Mouse (Mus musculus): ENCODE measurements around the gene Gm49601. TPM values are rescaled to one million over a fixed set of nuclear protein-coding genes. Genes with fewer than 3 reads are reported as not detected.
A peak's percentile ranks its signal among the peaks of the same experiment; 100 is the strongest.

The Gm49601 gene
- polyA plus RNA-seq, 1 experiment from 2014 or later = 4.3 TPM

- Histone ChIP-seq H3K9ac (no peak overlapping the region), H3K27me3 (replicated peaks) (peaks cover 45% of the 10 kb centered on the region), H3K4me1 (replicated peaks) (peaks cover 18% of the 10 kb centered on the region), H3K9me3 (no peaks in the 10 kb centered on the region), H3K4me3 (replicated peaks) (no peak overlapping the region), H3K36me3 (no peaks in the 10 kb centered on the region), H3K4me2 (replicated peaks) (no peak overlapping the region), H3K27ac (no peak overlapping the region)
- WGBS = 81% methylated on average over 2 of the region's 2 CpGs
- no peak for ATAC-seq
Measured at GRCm38 (mm10) chr16:18593930-18594329, 32.3 kb downstream of the Gm49601 start.

GRCm38 (mm10) chr16:18591047-18592018, 34.9 kb downstream of the Gm49601 start:
- WGBS = 4% methylated on average over 59 of the region's 59 CpGs
- peaks cover 69% of the 10 kb centered on the region for H3K27me3 ChIP-seq (replicated peaks)
- H3K27ac ChIP-seq = no peak overlapping the region
- H3K4me3 ChIP-seq (replicated peaks) = peak overlapping the region; percentile 26
- peaks cover 39% of the 10 kb centered on the region for H3K4me1 ChIP-seq (replicated peaks)
- 0 out of 2 replicates have a peak overlapping the region, but pooled peaks have one; percentile 11 for H3K9ac ChIP-seq
- H3K9me3 ChIP-seq = no peaks in the 10 kb centered on the region
- no peaks in the 10 kb centered on the region for H3K36me3 ChIP-seq
- peak; percentile 42 for ATAC-seq
- H3K4me2 ChIP-seq (replicated peaks) = peak overlapping the region; percentile 77

DNA sequence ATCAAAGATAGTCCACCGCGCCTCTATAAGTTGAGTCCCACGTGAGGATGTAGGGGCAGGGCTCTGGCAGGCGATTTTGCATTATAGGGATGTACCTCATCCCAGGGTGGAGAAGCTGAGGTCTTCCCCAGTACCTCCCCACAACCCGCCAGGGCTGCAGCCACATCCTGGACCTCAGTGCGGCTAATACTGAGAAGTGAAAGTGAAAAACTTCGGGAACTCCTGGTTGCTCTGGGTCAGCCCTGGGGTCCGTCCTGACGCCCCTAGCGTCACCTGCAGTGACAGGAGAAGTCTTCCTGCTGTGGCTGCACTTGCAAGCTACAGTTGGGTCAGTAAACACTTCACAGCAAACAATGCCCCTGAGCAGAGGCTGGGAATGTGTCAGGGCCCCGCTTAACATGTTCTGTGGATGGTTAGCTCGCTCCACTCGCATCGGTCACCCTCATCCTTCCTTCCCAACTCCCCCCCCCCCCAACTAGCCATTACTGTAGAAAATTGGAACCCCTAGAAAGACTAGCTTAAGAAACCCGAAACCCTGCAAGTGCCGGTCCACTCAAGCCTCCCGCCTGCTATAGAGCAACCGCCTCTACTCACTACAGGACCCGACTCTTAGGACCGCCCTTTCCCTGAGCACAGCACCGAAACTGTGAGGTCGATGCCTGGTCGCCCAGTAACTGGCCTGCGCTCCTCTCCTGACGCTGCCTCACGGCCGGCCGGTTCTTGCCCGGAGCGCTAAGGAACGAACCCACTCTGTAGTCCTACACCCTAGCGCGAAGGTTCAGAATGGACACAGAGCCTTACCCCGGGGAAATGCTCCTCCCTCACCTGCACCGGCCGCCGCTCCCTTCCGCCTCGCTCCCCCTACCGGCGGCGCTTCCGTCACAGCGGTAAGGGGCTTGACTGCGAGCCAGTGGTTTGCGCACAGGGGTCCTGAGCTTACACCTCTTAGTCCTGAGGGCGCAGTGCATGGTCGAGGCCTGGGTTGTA, 36.1 kb downstream of the Gm49601 start, which contains the start of gene Tbx1:
Gene Tbx1 (minus strand): TSS at position 868 of the 987 bp plus-strand sequence.
- Histone ChIP-seq H3K4me3 (replicated peaks) (peak within 1 kb of the TSS; percentile 33), H3K9ac (0 out of 2 replicates have a peak within 1 kb of the TSS, but pooled peaks have one; percentile 11), H3K9me3 (no peaks in the 10 kb centered on the region), H3K27ac (no peak within 1 kb of the TSS), H3K4me1 (replicated peaks) (peaks cover 47% of the 10 kb centered on the region), H3K27me3 (replicated peaks) (peaks cover 82% of the 10 kb centered on the region), H3K36me3 (no peaks in the 10 kb centered on the region), H3K4me2 (replicated peaks) (peak within 1 kb of the TSS; percentile 77)
- ATAC-seq = peak; percentile 22; the same call in 1 of the 2 replicates
- WGBS = 4% methylated on average over 48 of the region's 48 CpGs

DNA sequence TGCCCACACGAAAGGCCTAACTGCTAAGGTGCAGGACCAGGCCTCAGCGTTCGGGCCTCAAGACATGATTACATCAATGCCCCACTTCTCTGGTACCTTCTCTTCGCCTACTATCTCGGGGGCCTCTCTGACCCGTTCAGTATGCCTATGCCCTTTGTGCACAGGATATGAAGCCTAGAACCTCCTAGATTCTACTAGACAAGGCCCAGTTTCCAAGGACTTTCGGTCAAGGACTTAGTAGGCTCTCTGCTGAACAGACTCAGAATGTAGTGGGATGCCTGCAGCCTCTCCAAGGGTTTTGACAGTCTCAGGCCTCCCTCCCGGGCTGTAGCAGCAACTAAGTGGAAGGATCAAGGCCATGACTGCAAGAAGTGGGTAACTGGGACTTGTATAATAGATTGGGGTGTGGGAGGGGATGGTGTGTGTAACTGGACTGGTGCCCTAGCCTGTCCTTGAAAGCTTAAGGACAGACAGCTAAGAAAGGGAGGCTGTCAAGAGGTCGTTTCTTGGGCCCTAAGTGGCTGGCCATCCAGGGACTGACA, 37.1 kb downstream of the Gm49601 start:
- Histone ChIP-seq H3K9me3 (no peaks in the 10 kb centered on the region), H3K9ac (no peak overlapping the region), H3K36me3 (no peaks in the 10 kb centered on the region), H3K4me2 (replicated peaks) (no peak overlapping the region), H3K27ac (no peak overlapping the region), H3K4me3 (replicated peaks) (no peak overlapping the region), H3K4me1 (replicated peaks) (peaks cover 47% of the 10 kb centered on the region), H3K27me3 (replicated peaks) (peaks cover 91% of the 10 kb centered on the region)
- 41% methylated on average over 9 of the region's 9 CpGs for WGBS
- ATAC-seq = no peak

GRCm38 (mm10) chr16:18588738-18589055, 37.5 kb downstream of the Gm49601 start:
- ATAC-seq = no peak
- no peak overlapping the region for H3K27ac ChIP-seq
- H3K4me2 ChIP-seq (replicated peaks) = 0 out of 2 replicates have a peak overlapping the region, but pooled peaks have one; percentile 50
- H3K27me3 ChIP-seq (replicated peaks) = peaks cover 94% of the 10 kb centered on the region
- no peaks in the 10 kb centered on the region for H3K9me3 ChIP-seq
- peak overlapping the region; percentile 22; the same call in 1 of the 2 replicates for H3K4me3 ChIP-seq (replicated peaks)
- 11% methylated on average over 31 of the region's 31 CpGs for WGBS
- no peaks in the 10 kb centered on the region for H3K36me3 ChIP-seq
- no peak overlapping the region for H3K9ac ChIP-seq
- H3K4me1 ChIP-seq (replicated peaks) = peaks cover 47% of the 10 kb centered on the region

DNA sequence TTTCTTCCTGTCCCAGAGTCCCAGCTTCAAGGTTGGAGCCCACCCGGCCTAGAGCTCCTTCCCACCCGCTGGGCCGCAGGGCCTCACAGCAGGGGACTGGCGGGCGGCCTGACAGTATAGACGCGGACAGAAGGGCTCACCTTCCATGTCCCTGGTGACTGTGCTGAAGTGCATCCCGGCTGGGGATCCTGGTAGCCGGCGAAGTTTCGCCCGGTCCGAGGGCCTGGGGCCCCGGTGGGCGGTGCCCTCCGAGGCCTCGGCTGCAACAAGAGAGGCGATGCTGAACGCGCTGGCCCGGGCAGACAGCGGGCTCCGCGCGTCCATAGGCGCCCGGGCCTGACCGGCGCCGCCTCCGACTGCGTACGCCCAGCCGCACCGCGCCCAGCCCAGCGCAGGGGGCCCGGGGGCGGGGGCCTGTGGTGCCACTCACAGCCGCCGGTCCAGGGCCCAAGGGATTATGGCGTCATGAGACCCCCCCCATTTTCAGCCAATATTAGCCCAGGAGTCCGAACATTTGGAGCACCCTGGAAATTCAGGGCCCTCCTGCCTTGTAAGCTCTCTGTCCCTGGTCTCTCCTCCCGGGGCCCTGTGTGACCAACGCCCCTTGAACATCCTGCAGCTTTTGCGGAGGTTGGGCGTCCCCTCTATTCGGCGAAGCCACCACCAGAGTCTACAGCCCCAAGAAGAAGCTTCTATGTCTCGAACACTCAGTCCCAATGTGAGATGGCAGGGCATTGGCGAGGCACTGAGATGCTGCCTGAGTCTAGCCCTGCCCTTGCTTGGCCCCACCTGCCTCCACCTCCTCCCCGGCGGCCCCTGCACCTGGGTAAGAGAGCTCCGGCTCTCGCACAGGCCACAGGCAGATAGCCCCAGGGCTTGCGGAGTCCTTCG, 38.1 kb downstream of the Gm49601 start:
- Histone ChIP-seq H3K9ac (no peak overlapping the region), H3K27ac (no peak overlapping the region), H3K4me1 (replicated peaks) (peaks cover 47% of the 10 kb centered on the region), H3K4me3 (replicated peaks) (peak overlapping the region; percentile 22), H3K4me2 (replicated peaks) (peak overlapping the region; percentile 50), H3K36me3 (no peaks in the 10 kb centered on the region), H3K27me3 (replicated peaks) (peaks cover 94% of the 10 kb centered on the region), H3K9me3 (no peaks in the 10 kb centered on the region)
- 2% methylated on average over 57 of the region's 57 CpGs for WGBS
- ATAC-seq = 0 out of 2 replicates have a peak, but pooled peaks have one; percentile 9

GRCm38 (mm10) chr16:18586906-18587546, 39.2 kb downstream of the Gm49601 start:
- ATAC-seq = no peak
- Histone ChIP-seq H3K27ac (no peak overlapping the region), H3K4me1 (replicated peaks) (peaks cover 54% of the 10 kb centered on the region), H3K9ac (no peak overlapping the region), H3K4me2 (replicated peaks) (peak overlapping the region; percentile 79), H3K27me3 (replicated peaks) (peaks cover 98% of the 10 kb centered on the region), H3K9me3 (no peaks in the 10 kb centered on the region), H3K4me3 (replicated peaks) (peak overlapping the region; percentile 37), H3K36me3 (no peaks in the 10 kb centered on the region)
- 1% methylated on average over 40 of the region's 62 CpGs for WGBS

GRCm38 (mm10) chr16:18586076-18586905, 39.9 kb downstream of the Gm49601 start:
- 4% methylated on average over 76 of the region's 83 CpGs for WGBS
- ATAC-seq = no peak
- H3K27me3 ChIP-seq (replicated peaks) = peaks cover 98% of the 10 kb centered on the region
- H3K4me2 ChIP-seq (replicated peaks) = peak overlapping the region; percentile 79
- H3K4me1 ChIP-seq (replicated peaks) = peaks cover 54% of the 10 kb centered on the region
- H3K27ac ChIP-seq = no peak overlapping the region
- H3K9ac ChIP-seq = no peak overlapping the region
- H3K9me3 ChIP-seq = no peaks in the 10 kb centered on the region
- H3K4me3 ChIP-seq (replicated peaks) = peak overlapping the region; percentile 37
- H3K36me3 ChIP-seq = no peaks in the 10 kb centered on the region

DNA sequence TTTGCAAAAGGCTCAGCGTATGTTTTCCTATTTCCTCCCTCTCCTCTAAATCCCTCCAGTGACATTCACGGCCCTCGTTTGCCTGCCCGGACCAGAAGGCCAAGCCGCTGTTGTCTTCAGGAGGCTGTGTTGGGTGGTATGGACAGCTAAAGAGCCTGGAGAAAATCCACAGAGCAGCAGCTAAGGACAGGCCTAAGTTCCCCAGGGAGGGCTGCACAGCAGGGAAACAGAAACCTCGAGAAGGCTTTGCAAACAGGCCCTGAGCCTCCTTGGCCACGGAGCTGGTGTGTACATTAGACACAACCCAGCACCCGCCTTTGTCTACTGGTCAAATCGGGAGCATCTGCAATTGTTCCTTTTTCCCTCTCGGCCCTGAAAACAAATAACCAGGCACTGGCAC, 40.6 kb downstream of the Gm49601 start:
- H3K4me3 ChIP-seq (replicated peaks) = no peak overlapping the region
- no peaks in the 10 kb centered on the region for H3K36me3 ChIP-seq
- peak overlapping the region; percentile 79; the same call in 1 of the 2 replicates for H3K4me2 ChIP-seq (replicated peaks)
- H3K4me1 ChIP-seq (replicated peaks) = peaks cover 51% of the 10 kb centered on the region
- no peak overlapping the region for H3K27ac ChIP-seq
- ATAC-seq = no peak
- 32% methylated on average over 10 of the region's 10 CpGs for WGBS
- H3K9me3 ChIP-seq = no peaks in the 10 kb centered on the region
- H3K9ac ChIP-seq = no peak overlapping the region
- H3K27me3 ChIP-seq (replicated peaks) = peaks cover 98% of the 10 kb centered on the region

GRCm38 (mm10) chr16:18584901-18585510, 41.2 kb downstream of the Gm49601 start:
- H3K9ac ChIP-seq = no peak overlapping the region
- no peak for ATAC-seq
- H3K9me3 ChIP-seq = no peaks in the 10 kb centered on the region
- peaks cover 98% of the 10 kb centered on the region for H3K27me3 ChIP-seq (replicated peaks)
- H3K27ac ChIP-seq = no peak overlapping the region
- H3K4me2 ChIP-seq (replicated peaks) = no peak overlapping the region
- H3K4me1 ChIP-seq (replicated peaks) = peaks cover 46% of the 10 kb centered on the region
- H3K36me3 ChIP-seq = no peaks in the 10 kb centered on the region
- H3K4me3 ChIP-seq (replicated peaks) = no peak overlapping the region
- WGBS = 50% methylated on average over 10 of the region's 10 CpGs

Data from intestine, embryonic 15.5 days (tissue).